Mouse (Mus musculus) heart, postnatal 10 days (tissue): ENCODE data around the gene Hey2. TPM values are rescaled to one million over a fixed set of nuclear protein-coding genes. Genes with fewer than 3 reads are reported as not detected.

Experiments used
- DNase-seq, 2 experiments: peaks; one replicate each; pipeline ENCODE4 v3.0.0; 2021
- intact Hi-C: fragments of 180-260 bp; cut with DNase I; formaldehyde crosslinking; loops from one replicate; pipeline ENCODE4 v1.15.1; 2025
- total RNA-seq, 2 experiments: library from RNA; stranded (reverse); gene quantifications; 2 replicates each; pipeline ENCODE4 v1.2.3; 2021

The Hey2 gene
- total RNA-seq, 2 experiments from 2014 or later = 7.1 to 7.7 TPM

DNA sequence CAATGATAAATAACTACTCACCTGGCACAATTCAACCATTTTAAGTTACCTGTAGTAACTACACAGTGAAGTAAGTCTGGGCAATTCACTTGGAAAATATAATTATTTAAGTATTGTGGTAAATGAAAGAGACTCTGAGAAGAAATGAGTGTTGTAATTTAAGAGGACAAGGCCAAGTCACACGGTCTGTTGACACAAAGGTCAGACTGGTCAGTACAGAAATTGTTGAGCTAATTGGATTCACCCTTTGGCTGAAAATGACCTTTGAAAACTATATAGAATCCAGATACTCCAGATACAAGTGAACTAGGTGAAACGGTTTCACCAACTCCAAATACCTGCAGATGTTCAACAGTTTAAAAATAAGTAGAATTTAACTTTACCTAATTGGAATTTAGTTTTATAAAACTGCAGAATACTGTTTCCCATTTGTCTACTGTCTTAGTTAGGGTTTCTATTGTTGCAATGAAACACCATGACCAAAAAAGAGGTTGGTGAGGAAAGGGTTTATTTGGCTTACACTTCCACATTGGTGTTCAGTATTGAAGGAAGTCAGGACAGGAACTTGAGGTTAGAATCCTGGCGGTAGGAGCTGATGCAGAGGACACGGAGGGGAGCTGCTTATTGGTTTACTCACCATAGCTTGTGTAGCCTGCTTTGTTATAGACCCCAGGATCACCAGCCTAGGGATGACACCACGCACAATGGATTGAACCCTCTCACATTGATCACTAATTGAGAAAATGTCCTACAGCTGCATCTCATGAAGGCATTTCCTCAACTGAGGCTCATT is 45.9 kb downstream of the Hey2 start:
- intact Hi-C loops = no loop called here
- no peak for DNase-seq

- DNase-seq = no peak
- intact Hi-C loops = no loop called here
Observed at GRCm38 (mm10) chr10:30791016-30791415, 51.6 kb downstream of the Hey2 start.

GRCm38 (mm10) chr10:30789521-30789920 is 53.1 kb downstream of the Hey2 start:
- intact Hi-C loops = no loop called here
- no peak for DNase-seq

DNA sequence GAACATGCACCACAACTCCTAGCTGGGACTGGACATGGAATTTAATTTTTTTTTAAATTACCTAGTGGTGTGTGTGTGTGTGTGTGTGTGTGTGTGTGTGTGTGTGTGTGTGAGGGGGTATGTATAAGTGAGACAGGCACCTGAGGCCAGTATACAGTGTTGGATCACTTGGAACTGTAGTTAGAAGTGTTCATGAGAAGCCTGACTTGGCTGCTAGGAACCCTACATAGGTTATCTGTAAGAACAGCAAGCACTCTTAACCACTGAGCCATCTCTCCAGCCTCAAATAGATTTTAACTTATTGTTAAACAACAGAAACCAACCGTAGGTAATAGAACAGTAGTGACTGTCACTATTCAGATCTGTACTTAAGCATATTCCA is 54.3 kb downstream of the Hey2 start:
- intact Hi-C loops = no loop called here
- DNase-seq = no peak

DNA sequence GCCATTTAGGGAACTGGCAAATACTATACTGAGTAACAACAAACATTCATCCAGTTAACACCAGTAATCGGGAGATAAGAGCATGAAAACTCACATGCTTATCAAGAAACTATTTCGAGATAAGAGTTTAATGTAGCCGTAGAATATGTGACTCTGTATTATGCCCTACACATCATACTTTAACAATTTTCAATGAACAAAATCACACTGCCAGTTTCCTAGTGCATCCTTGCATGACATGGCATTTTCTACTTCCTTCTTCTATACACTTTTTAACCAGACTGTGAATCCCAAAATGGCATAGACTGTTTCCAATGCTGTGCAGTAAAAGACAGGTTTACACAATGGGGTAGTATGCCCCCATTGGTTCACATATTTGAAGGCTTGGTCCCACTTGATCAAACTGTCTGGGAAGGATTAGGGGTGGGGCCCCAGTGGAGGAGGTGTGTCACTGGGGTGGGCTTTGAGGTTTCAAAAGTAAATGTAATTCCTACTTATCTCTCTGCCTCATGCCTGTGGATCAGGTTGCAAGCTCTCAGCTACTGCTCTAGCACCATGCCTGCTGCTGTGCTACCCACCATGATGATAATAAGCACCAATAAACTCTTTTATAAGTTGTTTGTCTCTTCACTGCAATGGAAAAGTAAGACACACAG is 54.8 kb downstream of the Hey2 start:
- DNase-seq = no peak
- intact Hi-C loops = no loop called here

GRCm38 (mm10) chr10:30786103-30786754 is 56.4 kb downstream of the Hey2 start:
- no peak for DNase-seq
- intact Hi-C loops = no loop called here

Other genes with a start within 250 kb of the Hey2 start
- 1 to 10 TPM; 6.0 to 6.3 TPM for gene Trmt11, start 242.1 kb downstream of the Hey2 start, total RNA-seq
- gene Hint3, start 213.2 kb downstream of the Hey2 start, total RNA-seq = 10 to 100 TPM; 51.6 to 52.4 TPM
- 1 to 10 TPM; 7.3 to 8.4 TPM for gene Ncoa7, start 39.5 kb downstream of the Hey2 start, total RNA-seq